Mouse (Mus musculus) hindbrain, embryonic 13.5 days (tissue): ENCODE data around the gene Chmp2a. TPM values are rescaled to one million over a fixed set of nuclear protein-coding genes. Genes with fewer than 3 reads are reported as not detected.

Source experiments
- ATAC-seq: fragments of 200-750 bp; cut with Nextera tagmentation; 2 replicates; pipeline ENCODE4 v1.8.0; 2017; ENCODE audit warnings: moderate TSS enrichment; ENCODE audit not compliant: low FRiP score
- H3K27ac ChIP-seq: fragments of 300-500 bp; sonication (generic); 2 replicates; pipeline ENCODE4 v1.5.1; 2015; ENCODE audit warnings: inconsistent platforms, mild to moderate bottlenecking, moderate library complexity
- H3K27me3 ChIP-seq: fragments of 300-500 bp; sonication (generic); 2 replicates; pipeline ENCODE4 v1.6.1; 2015; ENCODE audit warnings: mild to moderate bottlenecking, inconsistent platforms
- H3K36me3 ChIP-seq: fragments of 300-500 bp; sonication (generic); 2 replicates; pipeline ENCODE4 v1.6.1; 2015; ENCODE audit warnings: mild to moderate bottlenecking, inconsistent platforms
- H3K4me1 ChIP-seq: fragments of 300-500 bp; sonication (generic); replicated peaks from 2 replicates; pipeline ENCODE4 v1.6.1; 2015; ENCODE audit warnings: inconsistent platforms
- H3K4me2 ChIP-seq: fragments of 300-500 bp; sonication (generic); 2 replicates; pipeline ENCODE4 v1.6.1; 2015; ENCODE audit warnings: inconsistent platforms, mild to moderate bottlenecking, moderate library complexity
- H3K4me3 ChIP-seq: fragments of 300-500 bp; sonication (generic); 2 replicates; pipeline ENCODE4 v1.5.1; 2015; ENCODE audit warnings: mild to moderate bottlenecking, inconsistent platforms
- H3K9ac ChIP-seq: fragments of 300-500 bp; sonication (generic); 2 replicates; pipeline ENCODE4 v1.6.1; 2015; ENCODE audit warnings: mild to moderate bottlenecking, inconsistent platforms
- H3K9me3 ChIP-seq: fragments of 300-500 bp; sonication (generic); 2 replicates; pipeline ENCODE4 v1.6.1; 2016; ENCODE audit warnings: inconsistent platforms
- WGBS: fragments of 180-500 bp; shearing (Covaris S2); methylation state at CpG from one replicate; pipeline ENCODE4 v1.1.7; 2015; 5-methylcytosine and 5-hydroxymethylcytosine counted together
- polyA plus RNA-seq: library from polyadenylated mRNA; unstranded; fragments of >200 nt; fragmentation: Nextera tagmentation; extraction: Ambion mirVana; gene quantifications from 2 replicates; pipeline ENCODE4 v1.2.1, GENCODE M21; 2015

Chmp2a gene
- polyA plus RNA-seq, 1 experiment from 2014 or later, result 184 TPM

DNA sequence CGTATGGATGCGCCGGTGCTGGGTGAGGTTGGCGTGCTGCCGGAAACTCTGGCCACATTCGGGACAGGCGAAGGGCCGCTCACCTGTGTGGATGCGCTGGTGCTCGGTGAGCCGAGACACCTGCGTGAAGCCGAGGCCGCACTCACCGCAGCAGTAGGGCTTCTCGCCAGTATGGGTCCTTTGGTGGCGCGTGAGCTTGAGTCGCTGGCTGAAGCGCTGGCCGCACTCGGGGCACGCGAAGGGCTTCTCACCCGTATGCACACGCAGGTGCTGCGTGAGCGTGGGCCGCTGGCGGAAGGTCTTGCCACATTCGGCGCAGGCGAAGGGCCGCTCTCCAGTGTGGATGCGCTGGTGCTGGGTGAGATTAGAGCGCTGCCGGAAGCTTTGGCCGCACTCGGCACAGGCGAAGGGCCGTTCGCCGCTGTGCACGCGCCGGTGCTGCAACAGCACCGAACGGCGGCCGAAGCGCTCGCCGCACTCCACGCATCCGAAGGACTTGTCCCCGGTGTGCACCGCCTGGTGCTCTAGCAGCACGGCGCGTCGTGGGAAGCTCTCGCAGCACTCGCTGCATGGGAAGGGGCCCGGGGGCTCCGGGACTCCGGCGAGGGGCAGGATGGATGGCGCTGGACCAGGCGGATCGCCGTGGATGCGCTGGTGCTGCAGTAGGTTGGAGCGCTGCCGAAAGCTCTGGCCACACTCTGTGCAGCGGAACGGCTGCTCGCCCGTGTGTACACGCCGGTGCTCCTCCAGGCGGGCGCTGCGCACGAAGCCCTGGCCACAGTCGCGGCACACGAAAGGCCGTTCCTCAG lies 9.0 kb upstream of the Chmp2a start:
- no peaks in the 10 kb centered on the region for H3K36me3 ChIP-seq
- WGBS, result 3% methylated on average over 85 of the region's 88 CpGs
- peak overlapping the region; percentile 85 for H3K9ac ChIP-seq
- peaks cover 26% of the 10 kb centered on the region for H3K4me1 ChIP-seq
- peaks cover 58% of the 10 kb centered on the region for H3K27me3 ChIP-seq
- peaks cover 4% of the 10 kb centered on the region; the same call in 1 of the 2 replicates for H3K9me3 ChIP-seq
- peak overlapping the region; percentile 73 for H3K27ac ChIP-seq
- peak overlapping the region; percentile 53 for H3K4me3 ChIP-seq
- peak overlapping the region; percentile 91 for H3K4me2 ChIP-seq
- ATAC-seq, result peak; percentile 62

DNA sequence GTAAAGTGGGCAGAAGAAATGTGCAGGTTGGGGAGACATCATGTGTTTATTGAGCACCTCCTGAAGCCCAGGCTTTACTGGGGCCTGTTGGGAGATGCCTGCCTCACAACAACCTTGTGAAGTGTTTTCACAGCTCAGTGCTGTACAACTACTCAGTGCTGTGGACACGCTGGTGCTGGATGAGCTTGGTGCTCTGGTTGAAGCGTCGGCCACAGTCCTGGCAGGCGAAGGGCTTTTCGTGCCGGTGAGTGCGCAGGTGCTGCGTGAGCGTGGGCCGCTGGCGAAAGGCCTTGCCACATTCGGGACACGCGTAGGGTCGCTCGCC lies 8.5 kb upstream of the Chmp2a start:
- peak overlapping the region; percentile 91 for H3K4me2 ChIP-seq
- peak overlapping the region; percentile 85 for H3K9ac ChIP-seq
- 38% methylated on average over 16 of the region's 16 CpGs for WGBS
- H3K4me1 ChIP-seq, result peaks cover 27% of the 10 kb centered on the region
- H3K4me3 ChIP-seq, result peak overlapping the region; percentile 53
- no peaks in the 10 kb centered on the region for H3K36me3 ChIP-seq
- no peak overlapping the region for H3K27ac ChIP-seq
- peaks cover 4% of the 10 kb centered on the region; the same call in 1 of the 2 replicates for H3K9me3 ChIP-seq
- no peak for ATAC-seq
- H3K27me3 ChIP-seq, result peaks cover 55% of the 10 kb centered on the region

GRCm38 (mm10) chr7:13042511-13042910 lies 7.9 kb upstream of the Chmp2a start:
- Histone ChIP-seq H3K36me3 (no peaks in the 10 kb centered on the region), H3K4me2 (no peak overlapping the region), H3K4me3 (no peak overlapping the region), H3K27ac (no peak overlapping the region), H3K27me3 (peaks cover 55% of the 10 kb centered on the region), H3K9me3 (peaks cover 4% of the 10 kb centered on the region; the same call in 1 of the 2 replicates), H3K4me1 (peaks cover 27% of the 10 kb centered on the region), H3K9ac (no peak overlapping the region)
- 80% methylated on average over 6 of the region's 6 CpGs for WGBS
- ATAC-seq, result no peak

DNA sequence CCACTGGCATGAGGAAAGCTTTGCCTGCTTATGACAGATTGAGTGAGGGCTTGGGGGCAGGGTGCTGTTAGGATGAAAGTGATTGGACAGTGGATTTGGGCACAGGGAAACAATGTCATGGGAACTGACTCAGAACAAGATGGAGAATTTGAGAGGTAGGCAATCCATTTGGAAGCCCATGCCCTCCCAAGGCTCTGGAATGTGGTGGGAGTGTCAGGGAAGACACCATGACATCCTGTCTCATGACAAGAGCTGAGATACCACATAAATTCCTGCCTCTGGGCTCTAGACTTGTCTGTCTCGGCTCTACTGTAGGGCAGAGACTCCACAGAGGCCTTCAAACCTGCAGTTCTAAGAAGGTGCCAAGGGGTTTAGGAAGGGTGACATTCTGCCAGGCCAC lies 6.6 kb upstream of the Chmp2a start:
- H3K9me3 ChIP-seq, result peaks cover 4% of the 10 kb centered on the region; the same call in 1 of the 2 replicates
- no peak overlapping the region for H3K4me3 ChIP-seq
- H3K27ac ChIP-seq, result no peak overlapping the region
- no peak overlapping the region for H3K9ac ChIP-seq
- H3K4me1 ChIP-seq, result peaks cover 36% of the 10 kb centered on the region
- whole genome bisulfite sequencing, result 95% methylated on average over 1 of the region's 1 CpGs
- peaks cover 55% of the 10 kb centered on the region for H3K27me3 ChIP-seq
- ATAC-seq, result no peak
- H3K36me3 ChIP-seq, result peaks cover 1% of the 10 kb centered on the region
- H3K4me2 ChIP-seq, result no peak overlapping the region

DNA sequence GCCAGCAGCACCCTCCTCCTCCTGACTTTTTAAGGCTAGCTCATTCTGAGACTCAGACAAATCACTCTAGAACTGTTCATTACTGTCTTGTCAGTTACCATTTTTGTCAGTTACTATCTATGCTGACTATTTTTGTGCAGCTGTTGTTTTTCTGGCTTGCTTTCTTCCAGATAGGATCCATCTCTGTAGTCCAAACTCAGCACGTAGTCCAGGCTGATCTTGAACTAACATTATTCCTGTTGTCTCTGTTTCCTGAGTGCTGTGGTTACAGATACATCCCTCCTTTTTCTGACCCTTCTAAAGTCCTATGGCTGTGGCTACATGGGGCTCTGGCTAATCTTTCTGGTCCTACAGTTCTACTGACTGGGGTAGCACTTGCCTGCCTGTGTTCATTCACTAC lies 4.6 kb upstream of the Chmp2a start:
- Histone ChIP-seq H3K9me3 (peaks cover 4% of the 10 kb centered on the region; the same call in 1 of the 2 replicates), H3K36me3 (peaks cover 16% of the 10 kb centered on the region), H3K4me1 (peaks cover 46% of the 10 kb centered on the region), H3K27me3 (peaks cover 37% of the 10 kb centered on the region), H3K27ac (no peak overlapping the region), H3K4me2 (peak overlapping the region; percentile 89), H3K9ac (peak overlapping the region; percentile 99), H3K4me3 (peak overlapping the region; percentile 80)
- no peak for ATAC-seq
- 98% methylated on average over 1 of the region's 1 CpGs for WGBS

DNA sequence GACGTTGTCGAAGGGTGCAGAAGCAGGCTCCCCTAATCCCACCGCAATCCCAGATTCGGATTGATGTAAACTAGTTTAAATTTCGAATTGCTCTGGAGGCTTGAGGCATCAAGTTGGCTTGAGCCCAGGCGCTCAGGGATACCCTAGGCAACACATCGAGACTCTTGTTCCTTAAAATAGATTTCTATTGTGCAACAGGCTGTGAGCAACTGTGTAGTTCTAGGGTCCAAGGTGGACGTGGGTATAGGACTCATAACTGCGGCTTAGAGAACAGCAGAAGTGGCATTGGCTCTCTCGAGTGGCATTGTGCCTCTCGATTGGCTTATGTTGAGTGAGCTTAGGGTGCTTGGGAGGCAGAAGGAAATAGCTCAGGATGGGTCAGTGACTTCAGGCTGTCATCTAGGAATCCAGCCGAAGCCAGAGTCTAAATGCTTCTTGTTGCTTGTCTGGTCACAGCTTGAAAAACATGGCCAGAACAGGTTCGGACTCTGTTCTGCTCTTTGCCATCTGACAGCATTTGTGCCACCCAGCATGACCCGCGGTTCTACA lies 4.1 kb upstream of the Chmp2a start:
- peaks cover 16% of the 10 kb centered on the region for H3K36me3 ChIP-seq
- ATAC-seq, result no peak
- peaks cover 32% of the 10 kb centered on the region for H3K27me3 ChIP-seq
- H3K4me1 ChIP-seq, result peaks cover 46% of the 10 kb centered on the region
- peak overlapping the region; percentile 80 for H3K4me3 ChIP-seq
- H3K9me3 ChIP-seq, result peaks cover 4% of the 10 kb centered on the region; the same call in 1 of the 2 replicates
- peak overlapping the region; percentile 89 for H3K4me2 ChIP-seq
- 26% methylated on average over 15 of the region's 15 CpGs for WGBS
- peak overlapping the region; percentile 100 for H3K27ac ChIP-seq
- H3K9ac ChIP-seq, result peak overlapping the region; percentile 99

DNA sequence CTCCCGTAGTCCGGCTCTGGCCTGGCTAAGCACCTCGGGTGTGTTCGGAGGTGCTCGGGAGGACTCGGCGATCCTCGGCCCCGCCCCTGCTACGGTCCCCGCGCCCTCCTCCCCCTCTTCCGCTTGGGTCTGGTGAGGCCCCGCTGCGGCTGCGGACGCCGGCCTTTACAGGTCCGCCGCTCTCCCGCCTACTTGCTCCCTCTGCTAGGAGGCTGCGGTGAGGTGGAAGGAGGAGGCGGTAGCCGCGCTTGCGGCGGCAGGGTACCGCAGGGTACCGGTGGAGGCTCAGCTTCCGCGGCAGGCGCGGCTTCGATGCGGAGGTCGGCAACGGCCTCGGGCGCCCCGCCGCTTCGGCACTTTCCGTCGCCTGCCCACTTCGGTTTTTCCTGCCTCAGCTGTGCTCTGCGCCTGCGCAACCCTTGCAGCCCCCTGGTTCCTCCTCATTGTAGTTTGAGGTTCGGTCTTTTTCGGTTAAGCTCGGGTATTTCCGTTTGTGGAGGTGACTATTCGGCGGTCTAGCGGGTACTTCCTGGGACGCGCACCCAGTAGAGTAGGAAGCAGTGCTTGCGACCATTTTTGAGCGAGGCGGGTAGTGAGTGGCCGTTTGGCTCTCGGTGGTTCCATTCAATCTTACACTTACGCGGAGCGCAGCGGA lies 3.4 kb upstream of the Chmp2a start, which contains the start of gene Ube2m:
TSS of gene Ube2m (minus strand) at position 375 of the 655 bp plus-strand sequence.
- under 1% methylated on average over 59 of the region's 65 CpGs for WGBS
- Histone ChIP-seq H3K4me2 (peak within 1 kb of the TSS; percentile 89), H3K4me1 (peaks cover 46% of the 10 kb centered on the region), H3K9me3 (0 out of 2 replicates have a peak, but pooled peaks cover under 1% of the 10 kb centered on the region), H3K36me3 (peaks cover 16% of the 10 kb centered on the region), H3K27me3 (peaks cover 25% of the 10 kb centered on the region), H3K27ac (peak within 1 kb of the TSS; percentile 100), H3K9ac (peak within 1 kb of the TSS; percentile 99), H3K4me3 (peak within 1 kb of the TSS; percentile 80)
- ATAC-seq, result peak; percentile 90

GRCm38 (mm10) chr7:13037366-13037765 lies 2.8 kb upstream of the Chmp2a start:
- Histone ChIP-seq H3K36me3 (peaks cover 22% of the 10 kb centered on the region), H3K4me2 (peak overlapping the region; percentile 89), H3K9me3 (no peaks in the 10 kb centered on the region), H3K27ac (peak overlapping the region; percentile 100), H3K27me3 (peaks cover 19% of the 10 kb centered on the region), H3K4me3 (peak overlapping the region; percentile 80), H3K9ac (peak overlapping the region; percentile 99), H3K4me1 (peaks cover 49% of the 10 kb centered on the region)
- ATAC-seq, result no peak
- under 1% methylated on average over 32 of the region's 33 CpGs for WGBS

DNA sequence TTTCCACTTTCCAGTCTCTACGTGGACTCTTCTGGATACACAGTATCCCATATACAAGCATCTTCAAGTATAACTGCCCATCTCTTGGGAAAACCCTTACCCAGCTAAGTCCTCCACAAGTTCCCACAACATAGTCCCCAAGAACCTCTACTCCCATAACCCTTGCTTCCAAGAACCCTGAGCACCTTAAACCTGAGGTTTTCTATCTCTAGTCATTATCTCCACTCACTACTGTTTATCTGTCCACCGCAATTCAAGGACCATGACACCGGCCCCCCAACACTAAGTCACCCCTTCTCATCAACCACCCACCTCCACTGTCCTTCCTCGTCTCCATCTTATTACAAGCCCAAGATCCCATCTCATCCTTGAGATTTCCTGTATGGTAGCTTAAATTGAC lies 2.2 kb upstream of the Chmp2a start:
- H3K4me3 ChIP-seq, result peak overlapping the region; percentile 80
- no peak for ATAC-seq
- peak overlapping the region; percentile 89 for H3K4me2 ChIP-seq
- no peaks in the 10 kb centered on the region for H3K9me3 ChIP-seq
- 39% methylated on average over 4 of the region's 4 CpGs for WGBS
- peaks cover 13% of the 10 kb centered on the region for H3K27me3 ChIP-seq
- H3K4me1 ChIP-seq, result peaks cover 49% of the 10 kb centered on the region
- peak overlapping the region; percentile 99 for H3K9ac ChIP-seq
- peak overlapping the region; percentile 100 for H3K27ac ChIP-seq
- H3K36me3 ChIP-seq, result peaks cover 28% of the 10 kb centered on the region

- 88% methylated on average over 17 of the region's 17 CpGs for WGBS
- Histone ChIP-seq H3K27ac (peak overlapping the region; percentile 95), H3K9me3 (no peaks in the 10 kb centered on the region), H3K27me3 (no peaks in the 10 kb centered on the region), H3K4me1 (peaks cover 49% of the 10 kb centered on the region), H3K4me3 (peak overlapping the region; percentile 80), H3K9ac (peak overlapping the region; percentile 85; the same call in 1 of the 2 replicates), H3K4me2 (peak overlapping the region; percentile 95), H3K36me3 (peaks cover 42% of the 10 kb centered on the region)
- no peak for ATAC-seq
Observed at GRCm38 (mm10) chr7:13035211-13035855, 726 bp upstream of the Chmp2a start.

GRCm38 (mm10) chr7:13033451-13034147 lies 1.0 kb downstream of the Chmp2a start:
- 52% methylated on average over 13 of the region's 13 CpGs for WGBS

More at GRCm38 (mm10) chr7:13033451-13034147, 1.0 kb downstream of the Chmp2a start:
- Histone ChIP-seq H3K36me3 (peaks cover 60% of the 10 kb centered on the region), H3K27ac (peak overlapping the region; percentile 95), H3K4me3 (peak overlapping the region; percentile 58), H3K9ac (peak overlapping the region; percentile 85), H3K4me1 (peaks cover 41% of the 10 kb centered on the region), H3K27me3 (no peaks in the 10 kb centered on the region), H3K9me3 (no peaks in the 10 kb centered on the region), H3K4me2 (peak overlapping the region; percentile 95)
- no peak for ATAC-seq
